Mouse (Mus musculus) heart, embryonic 16.5 days (tissue): ENCODE results near the gene Agbl4. TPM values are rescaled to one million over a fixed set of nuclear protein-coding genes. Genes with fewer than 3 reads are reported as not detected.

ENCODE experiments used
- ATAC-seq: fragments of 200-750 bp; cut with Nextera tagmentation; replicated peaks from 2 replicates; pipeline ENCODE4 v1.8.0; 2017; ENCODE audit warnings: moderate number of reproducible peaks; ENCODE audit not compliant: insufficient read depth, low FRiP score; ENCODE audit errors: extremely low read depth
- H3K27ac ChIP-seq: fragments of 300-500 bp; sonication (generic); 2 replicates; pipeline ENCODE4 v1.5.1; 2014; ENCODE audit warnings: mild to moderate bottlenecking, low read length, control low read depth, moderate library complexity
- H3K27me3 ChIP-seq: fragments of 300-500 bp; sonication (generic); 2 replicates; pipeline ENCODE4 v1.6.1; 2014; ENCODE audit warnings: low read length, mixed read lengths; ENCODE audit not compliant: control insufficient read depth, insufficient read depth
- H3K36me3 ChIP-seq: fragments of 300-500 bp; sonication (generic); 2 replicates; pipeline ENCODE4 v1.6.1; 2014; ENCODE audit not compliant: control insufficient read depth, insufficient read depth
- H3K4me1 ChIP-seq: fragments of 300-500 bp; sonication (generic); 2 replicates; pipeline ENCODE4 v1.6.1; 2014; ENCODE audit warnings: low read length, mixed read lengths; ENCODE audit not compliant: control insufficient read depth, insufficient read depth
- H3K4me2 ChIP-seq: fragments of 300-500 bp; sonication (generic); 2 replicates; pipeline ENCODE4 v1.6.1; 2014; ENCODE audit warnings: low read depth, mild to moderate bottlenecking, control low read depth, low read length
- H3K4me3 ChIP-seq: fragments of 300-500 bp; sonication (generic); 2 replicates; pipeline ENCODE4 v1.5.1; 2014; ENCODE audit warnings: mild to moderate bottlenecking, control low read depth, low read length
- H3K9ac ChIP-seq: fragments of 300-500 bp; sonication (generic); 2 replicates; pipeline ENCODE4 v1.6.1; 2014; ENCODE audit warnings: low read length, control low read depth
- H3K9me3 ChIP-seq: fragments of 300-500 bp; sonication (generic); replicated peaks from 2 replicates; pipeline ENCODE4 v1.6.1; 2016; ENCODE audit warnings: low read length; ENCODE audit not compliant: control insufficient read depth
- WGBS: fragments of 180-500 bp; shearing (Covaris S2); extraction: QIAGEN DNeasy Blood & Tissue Kit; methylation state at CpG from one replicate; pipeline ENCODE4 v1.1.7; 2014; 5-methylcytosine and 5-hydroxymethylcytosine counted together
- polyA plus RNA-seq: library from polyadenylated mRNA; unstranded; fragments of >200 nt; fragmentation: Nextera tagmentation; extraction: Ambion mirVana; gene quantifications from 2 replicates; pipeline ENCODE4 v1.2.1, GENCODE M21; 2015

Agbl4 gene
- polyA plus RNA-seq, 1 experiment from 2014 or later: 0.97 TPM

DNA sequence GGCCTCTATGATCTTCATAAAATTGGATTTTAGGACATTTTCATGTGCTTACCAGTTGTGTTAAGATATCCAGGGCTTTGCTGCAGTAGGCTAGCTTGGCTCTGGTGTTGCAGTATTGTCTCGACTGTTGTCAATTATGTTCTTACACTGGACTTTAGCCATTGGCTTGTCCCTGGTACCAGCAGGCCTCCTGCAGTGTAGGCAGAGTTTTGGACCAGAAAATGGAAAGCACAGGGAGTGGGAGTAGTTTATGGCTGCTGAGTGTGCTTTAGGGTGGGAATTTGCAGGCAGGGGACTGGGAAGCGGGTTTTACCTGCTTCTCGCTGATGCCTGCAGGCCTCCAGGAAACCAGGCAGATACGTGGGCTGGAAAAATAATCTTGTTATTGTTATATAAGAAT, 132.3 kb downstream of the Agbl4 start:
- Histone ChIP-seq H3K36me3 (no peaks in the 10 kb centered on the region), H3K9me3 (no peaks in the 10 kb centered on the region), H3K4me3 (no peak overlapping the region), H3K27ac (no peak overlapping the region), H3K27me3 (no peaks in the 10 kb centered on the region), H3K4me2 (no peak overlapping the region), H3K9ac (no peak overlapping the region), H3K4me1 (no peaks in the 10 kb centered on the region)
- WGBS: 73% methylated on average over 4 of the region's 4 CpGs
- no peak for ATAC-seq

DNA sequence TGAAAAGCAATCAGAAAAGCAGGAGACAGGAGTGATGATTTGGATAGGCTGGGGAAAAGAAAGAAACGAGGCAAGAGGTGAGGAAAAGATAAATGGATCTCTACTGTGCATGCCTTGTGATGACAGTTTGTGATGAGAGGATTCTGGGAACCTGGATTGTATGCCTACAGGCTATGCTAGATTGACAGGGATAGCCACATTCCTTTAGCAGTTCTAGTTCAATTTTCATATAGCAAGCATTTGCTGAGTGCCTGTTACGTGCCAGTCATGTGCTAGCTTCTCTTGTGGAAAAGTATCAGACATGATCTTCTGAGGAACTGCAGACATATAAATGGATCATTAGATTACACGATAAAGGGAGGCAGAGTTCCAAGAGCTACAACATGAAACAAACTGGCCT, 151.8 kb downstream of the Agbl4 start:
- Histone ChIP-seq H3K9ac (no peak overlapping the region), H3K36me3 (no peaks in the 10 kb centered on the region), H3K4me2 (no peak overlapping the region), H3K27ac (no peak overlapping the region), H3K4me1 (no peaks in the 10 kb centered on the region), H3K27me3 (no peaks in the 10 kb centered on the region), H3K9me3 (no peaks in the 10 kb centered on the region), H3K4me3 (no peak overlapping the region)
- 49% methylated on average over 3 of the region's 3 CpGs for WGBS
- no peak for ATAC-seq

DNA sequence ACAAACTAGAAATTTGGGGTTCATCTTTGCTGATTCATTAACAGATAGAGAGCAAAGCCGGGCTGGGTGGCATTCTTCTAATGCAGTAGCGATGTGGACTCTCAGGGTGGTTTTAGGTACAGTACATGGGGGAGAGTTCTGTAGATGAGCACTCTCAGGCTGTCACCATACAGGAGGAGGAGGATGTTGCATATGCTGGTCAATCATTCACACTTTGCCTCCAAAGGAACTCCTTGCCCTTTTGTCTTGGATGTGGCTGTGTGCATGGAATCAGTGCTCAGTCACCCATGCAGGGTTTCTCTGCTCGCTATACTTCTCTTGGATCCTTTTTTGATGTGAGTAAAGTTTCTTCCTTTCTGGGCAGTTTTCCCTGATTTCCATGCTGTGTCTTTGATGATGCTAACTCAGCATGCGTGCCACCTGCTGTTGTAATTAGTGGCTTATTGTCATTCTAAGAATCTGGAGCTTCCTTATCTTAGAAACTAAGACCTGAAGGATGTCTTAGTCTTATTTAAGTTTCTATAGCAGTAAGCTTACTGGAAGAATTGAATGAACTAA, 200.3 kb downstream of the Agbl4 start:
- Histone ChIP-seq H3K9me3 (no peaks in the 10 kb centered on the region), H3K27me3 (no peaks in the 10 kb centered on the region), H3K4me3 (no peak overlapping the region), H3K4me1 (no peaks in the 10 kb centered on the region), H3K4me2 (no peak overlapping the region), H3K9ac (no peak overlapping the region), H3K36me3 (no peaks in the 10 kb centered on the region), H3K27ac (no peak overlapping the region)
- no peak for ATAC-seq
- 59% methylated on average over 4 of the region's 4 CpGs for WGBS

DNA sequence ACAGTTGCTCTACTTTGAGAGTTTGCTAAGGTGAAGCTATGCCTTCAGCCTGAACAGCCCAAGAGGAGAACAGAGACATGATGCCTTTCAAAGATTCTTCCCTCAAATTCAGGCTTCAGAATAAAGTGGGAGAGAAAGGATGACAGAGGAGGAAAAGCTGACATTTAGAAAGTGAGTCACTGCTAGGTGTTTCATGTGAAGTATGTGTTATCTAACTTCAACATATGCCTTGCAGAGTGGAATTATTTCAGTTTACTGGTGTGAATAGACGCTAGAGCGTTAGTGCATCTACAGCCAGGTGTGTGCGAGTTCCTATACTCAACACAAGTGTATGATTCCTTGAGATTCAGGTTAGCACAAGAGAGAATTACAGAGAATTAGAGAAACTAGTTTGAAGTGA, 244.0 kb downstream of the Agbl4 start:
- H3K36me3 ChIP-seq: no peaks in the 10 kb centered on the region
- 89% methylated on average over 3 of the region's 3 CpGs for WGBS
- no peak overlapping the region for H3K4me2 ChIP-seq
- no peaks in the 10 kb centered on the region for H3K27me3 ChIP-seq
- H3K27ac ChIP-seq: no peak overlapping the region
- H3K9ac ChIP-seq: no peak overlapping the region
- H3K4me1 ChIP-seq: no peaks in the 10 kb centered on the region
- H3K9me3 ChIP-seq: no peaks in the 10 kb centered on the region
- H3K4me3 ChIP-seq: no peak overlapping the region
- no peak for ATAC-seq

DNA sequence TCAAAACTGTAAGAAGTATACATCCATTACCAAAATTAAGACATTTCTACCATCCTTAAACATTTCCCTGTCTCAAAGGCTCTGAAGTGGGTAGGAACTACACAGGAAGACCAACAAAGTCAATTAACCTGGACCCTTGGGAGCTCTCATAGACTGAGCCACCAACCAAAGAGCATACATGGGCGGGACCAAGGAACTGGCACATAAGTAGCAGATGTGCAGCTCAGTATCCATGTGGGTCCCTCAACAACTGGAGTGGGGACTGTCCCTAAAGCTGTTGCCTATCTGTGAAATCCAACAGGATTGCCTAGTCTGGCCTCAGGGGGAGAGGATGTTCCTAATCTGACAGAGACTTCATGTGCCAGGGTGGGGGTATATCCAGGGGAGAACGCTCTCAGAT, 265.5 kb downstream of the Agbl4 start:
- WGBS: 80% methylated on average over 2 of the region's 2 CpGs
- H3K27ac ChIP-seq: no peak overlapping the region
- no peaks in the 10 kb centered on the region for H3K36me3 ChIP-seq
- no peaks in the 10 kb centered on the region for H3K27me3 ChIP-seq
- H3K4me2 ChIP-seq: no peak overlapping the region
- H3K9ac ChIP-seq: no peak overlapping the region
- no peaks in the 10 kb centered on the region for H3K9me3 ChIP-seq
- H3K4me1 ChIP-seq: no peaks in the 10 kb centered on the region
- H3K4me3 ChIP-seq: no peak overlapping the region
- ATAC-seq: no peak

DNA sequence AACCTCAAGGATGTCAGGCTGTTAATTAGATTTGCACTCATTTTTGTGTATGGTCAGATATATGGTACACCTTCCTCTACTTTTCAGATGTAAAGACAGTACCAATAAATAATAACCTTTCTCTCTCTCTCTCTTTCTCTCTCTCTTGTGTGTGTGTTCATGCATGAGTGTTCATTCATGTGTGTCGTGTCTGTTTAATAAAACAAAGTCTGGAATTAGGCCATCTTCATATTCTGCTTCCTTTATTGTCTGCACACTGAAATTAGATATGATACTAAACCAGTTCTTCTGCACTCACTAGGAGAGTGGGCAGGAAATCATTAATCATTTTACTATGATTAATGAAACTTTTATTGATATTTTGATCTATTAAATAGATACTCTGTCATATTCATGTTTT, 276.7 kb downstream of the Agbl4 start:
- Histone ChIP-seq H3K4me1 (no peaks in the 10 kb centered on the region), H3K9me3 (no peaks in the 10 kb centered on the region), H3K27me3 (no peaks in the 10 kb centered on the region), H3K4me3 (no peak overlapping the region), H3K4me2 (no peak overlapping the region), H3K27ac (no peak overlapping the region), H3K9ac (no peak overlapping the region), H3K36me3 (no peaks in the 10 kb centered on the region)
- WGBS: 72% methylated on average over 1 of the region's 1 CpGs
- ATAC-seq: no peak

DNA sequence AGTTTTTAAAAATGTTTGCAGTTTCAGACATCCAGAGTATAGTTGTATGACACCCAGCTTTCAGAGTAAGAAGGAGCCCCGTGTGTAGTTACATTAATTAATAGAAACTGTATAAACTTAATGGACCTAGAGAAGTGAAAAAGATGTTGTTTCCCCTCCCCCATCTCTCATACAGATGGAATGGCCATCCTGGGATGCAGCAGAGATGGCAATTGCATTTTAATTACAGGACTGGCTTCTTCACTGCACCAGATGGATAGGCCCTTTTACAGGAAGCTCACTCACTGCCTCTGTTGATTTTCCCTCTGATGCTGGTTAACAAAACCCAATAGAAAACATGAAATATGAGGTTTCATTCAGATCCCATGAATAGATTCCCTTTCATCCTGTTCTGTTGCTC, 337.7 kb downstream of the Agbl4 start:
- WGBS: 78% methylated on average over 1 of the region's 1 CpGs
- H3K27ac ChIP-seq: no peak overlapping the region
- no peaks in the 10 kb centered on the region for H3K36me3 ChIP-seq
- no peak overlapping the region for H3K9ac ChIP-seq
- no peaks in the 10 kb centered on the region for H3K4me1 ChIP-seq
- no peak overlapping the region for H3K4me3 ChIP-seq
- H3K4me2 ChIP-seq: no peak overlapping the region
- no peaks in the 10 kb centered on the region for H3K9me3 ChIP-seq
- ATAC-seq: no peak
- no peaks in the 10 kb centered on the region for H3K27me3 ChIP-seq

DNA sequence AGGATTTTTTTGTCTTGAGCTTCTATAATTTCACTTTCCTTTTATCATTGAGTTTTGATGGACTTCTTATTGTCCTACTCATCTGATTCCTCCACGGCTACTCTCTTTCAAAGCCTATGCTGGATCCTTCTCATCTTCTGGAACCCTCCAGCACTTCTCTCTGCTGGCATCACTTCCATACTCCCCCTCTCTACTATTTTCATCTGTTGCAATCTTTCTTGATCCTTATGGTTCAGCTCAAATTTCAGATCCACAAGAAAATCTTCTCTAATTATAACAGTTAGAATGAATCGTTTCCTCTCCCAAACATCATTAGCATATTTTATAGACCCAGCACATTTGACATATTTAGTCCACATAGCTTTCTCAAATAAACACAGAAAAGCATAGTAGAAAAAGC, 360.5 kb downstream of the Agbl4 start:
- Histone ChIP-seq H3K4me3 (no peak overlapping the region), H3K4me2 (no peak overlapping the region), H3K9me3 (no peaks in the 10 kb centered on the region), H3K9ac (no peak overlapping the region), H3K4me1 (no peaks in the 10 kb centered on the region), H3K27me3 (no peaks in the 10 kb centered on the region), H3K36me3 (no peaks in the 10 kb centered on the region), H3K27ac (no peak overlapping the region)
- ATAC-seq: no peak
- WGBS: 73% methylated on average over 2 of the region's 2 CpGs

DNA sequence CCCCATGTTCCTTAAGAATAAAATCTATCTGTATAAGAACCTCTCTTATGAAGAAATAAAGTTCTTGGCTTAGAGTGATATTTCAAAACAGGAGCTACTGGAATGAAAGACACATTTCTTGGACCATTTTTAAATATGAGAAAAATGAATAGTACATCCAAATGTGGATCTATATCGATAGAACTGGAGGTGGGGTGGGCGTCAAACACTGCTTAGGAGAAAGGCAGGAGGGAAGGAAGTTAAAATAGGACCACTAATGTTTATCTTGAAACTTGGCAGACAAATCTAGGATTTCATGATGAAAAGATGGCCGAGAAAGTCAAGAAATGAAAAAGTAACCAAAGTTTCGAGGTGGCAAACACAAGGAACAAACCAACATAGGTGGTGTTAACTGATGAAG, 391.1 kb downstream of the Agbl4 start:
- 65% methylated on average over 4 of the region's 4 CpGs for WGBS
- no peak overlapping the region for H3K27ac ChIP-seq
- no peaks in the 10 kb centered on the region for H3K4me1 ChIP-seq
- no peak overlapping the region for H3K9ac ChIP-seq
- no peak overlapping the region for H3K4me2 ChIP-seq
- no peak overlapping the region for H3K4me3 ChIP-seq
- no peaks in the 10 kb centered on the region for H3K27me3 ChIP-seq
- no peaks in the 10 kb centered on the region for H3K36me3 ChIP-seq
- no peak for ATAC-seq
- no peaks in the 10 kb centered on the region for H3K9me3 ChIP-seq

DNA sequence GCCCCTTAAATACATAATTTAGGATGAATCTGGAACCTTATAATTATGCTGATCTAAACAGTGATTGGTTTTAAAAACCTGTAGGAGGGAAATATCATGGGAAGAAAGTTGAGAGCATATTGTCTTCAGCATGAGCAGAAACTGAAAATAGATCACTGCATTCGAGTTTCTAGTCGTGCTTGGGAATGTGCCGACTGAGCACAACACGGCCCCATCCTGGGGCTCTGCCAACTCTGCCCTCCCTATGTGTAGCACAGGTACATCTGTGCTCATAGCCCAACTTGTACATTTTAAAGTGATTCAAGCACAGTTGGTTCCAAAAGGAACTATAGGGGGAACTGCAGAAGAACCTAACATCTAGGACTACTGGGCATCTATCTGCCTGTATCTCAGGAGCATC, 402.4 kb downstream of the Agbl4 start:
- Histone ChIP-seq H3K36me3 (no peaks in the 10 kb centered on the region), H3K9ac (no peak overlapping the region), H3K27me3 (no peaks in the 10 kb centered on the region), H3K9me3 (no peaks in the 10 kb centered on the region), H3K27ac (no peak overlapping the region), H3K4me3 (no peak overlapping the region), H3K4me2 (no peak overlapping the region), H3K4me1 (no peaks in the 10 kb centered on the region)
- 48% methylated on average over 4 of the region's 4 CpGs for WGBS
- no peak for ATAC-seq
